Mouse (Mus musculus) stomach, postnatal 0 days (tissue): ENCODE data around the gene Slc5a7. TPM values are rescaled to one million over a fixed set of nuclear protein-coding genes. Genes with fewer than 3 reads are reported as not detected.

Source experiments
- ATAC-seq: fragments of 200-750 bp; cut with Nextera tagmentation; 2 replicates; pipeline ENCODE4 v1.8.0; 2017; ENCODE audit not compliant: low FRiP score, low TSS enrichment
- DNase-seq: peaks from one replicate; pipeline ENCODE4 v3.0.0-alpha.2; 2016; ENCODE audit warnings: low spot score
- H3K27ac ChIP-seq: fragments of 300-500 bp; sonication (generic); replicated peaks from 2 replicates; pipeline ENCODE4 v1.5.1; 2014; ENCODE audit warnings: mild to moderate bottlenecking, control low read depth
- H3K27me3 ChIP-seq: fragments of 300-500 bp; sonication (generic); 2 replicates; pipeline ENCODE4 v1.6.1; 2014; ENCODE audit warnings: low read length; ENCODE audit not compliant: control insufficient read depth, insufficient read depth
- H3K36me3 ChIP-seq: fragments of 300-500 bp; sonication (generic); 2 replicates; pipeline ENCODE4 v1.6.1; 2014; ENCODE audit warnings: low read length, mixed read lengths; ENCODE audit not compliant: control insufficient read depth, insufficient read depth
- H3K4me1 ChIP-seq: fragments of 300-500 bp; sonication (generic); replicated peaks from 2 replicates; pipeline ENCODE4 v1.6.1; 2014; ENCODE audit warnings: antibody characterized with exemption; ENCODE audit not compliant: control insufficient read depth, insufficient read depth
- H3K4me2 ChIP-seq: fragments of 300-500 bp; sonication (generic); replicated peaks from 2 replicates; pipeline ENCODE4 v1.6.1; 2014; ENCODE audit warnings: low read depth, mild to moderate bottlenecking, control low read depth, moderate library complexity
- H3K4me3 ChIP-seq: fragments of 300-500 bp; sonication (generic); 2 replicates; pipeline ENCODE4 v1.5.1; 2014; ENCODE audit warnings: low read depth, low read length, control low read depth
- H3K9ac ChIP-seq: fragments of 300-500 bp; sonication (generic); 2 replicates; pipeline ENCODE4 v1.6.1; 2014; ENCODE audit warnings: mild to moderate bottlenecking, low read length, control low read depth, mixed read lengths
- H3K9me3 ChIP-seq: fragments of 300-500 bp; sonication (generic); 2 replicates; pipeline ENCODE4 v1.6.1; 2016; ENCODE audit warnings: low read length; ENCODE audit not compliant: control insufficient read depth
- CTCF ChIP-seq: IDR thresholded peaks from 2 replicates; pipeline ENCODE4 v1.5.1; 2016; ENCODE audit warnings: antibody characterized with exemption, low read depth, mild to moderate bottlenecking, moderate library complexity
- EP300 ChIP-seq: optimal IDR thresholded peaks from 2 replicates; pipeline ENCODE3; 2016; ENCODE audit warnings: antibody characterized with exemption
- WGBS: fragments of 180-500 bp; shearing (Covaris S2); extraction: QIAGEN DNeasy Blood & Tissue Kit; methylation state at CpG from one replicate; pipeline ENCODE4 v1.1.7; 2014; 5-methylcytosine and 5-hydroxymethylcytosine counted together
- polyA plus RNA-seq: library from polyadenylated mRNA; unstranded; fragments of >200 nt; fragmentation: Nextera tagmentation; extraction: Ambion mirVana; gene quantifications from 2 replicates; pipeline ENCODE4 v1.2.1, GENCODE M21; 2015

Gene Slc5a7
- polyA plus RNA-seq, 1 experiment from 2014 or later, result 2.3 TPM

DNA sequence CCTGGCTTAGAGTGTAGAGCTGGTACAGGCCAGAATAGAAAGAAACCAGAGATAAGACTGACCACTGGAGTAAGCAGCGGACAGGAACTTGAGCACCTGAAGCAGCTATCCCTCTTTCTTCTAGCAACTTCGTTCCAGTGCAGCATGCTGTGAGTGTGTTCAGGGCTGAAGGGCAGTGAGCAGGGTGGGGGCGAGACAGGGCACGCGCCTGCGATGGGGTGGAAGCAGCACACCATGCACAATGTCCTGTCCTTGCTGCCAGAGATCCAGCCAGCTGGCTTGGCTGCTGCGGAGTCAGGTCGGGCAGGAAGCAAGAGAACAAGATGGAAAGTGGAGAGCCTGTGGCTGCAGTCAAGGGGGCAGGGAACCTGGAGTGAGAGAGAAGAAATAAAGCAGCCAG is 59.4 kb downstream of the Slc5a7 start:
- WGBS, result 62% methylated on average over 8 of the region's 8 CpGs
- no peak for ATAC-seq

More for the DNA sequence above, 59.4 kb downstream of the Slc5a7 start:
- H3K9me3 ChIP-seq, result no peaks in the 10 kb centered on the region
- H3K27me3 ChIP-seq, result no peaks in the 10 kb centered on the region
- no peak overlapping the region for H3K9ac ChIP-seq
- no peak for DNase-seq
- H3K4me2 ChIP-seq, result no peak overlapping the region
- H3K27ac ChIP-seq, result no peak overlapping the region
- no peak overlapping the region for H3K4me3 ChIP-seq
- no peaks in the 10 kb centered on the region for H3K4me1 ChIP-seq
- TF ChIP-seq CTCF (no peak), EP300 (no peak)
- no peaks in the 10 kb centered on the region for H3K36me3 ChIP-seq
